Mouse (Mus musculus) erythroblast, embryonic 14.5 days (primary cell): ENCODE results near the gene Eif5. TPM values are rescaled to one million over a fixed set of nuclear protein-coding genes. Genes with fewer than 3 reads are reported as not detected.

ENCODE experiments used
- H3K27me3 ChIP-seq: 2 replicates; pipeline ENCODE4 v1.6.1; 2012; ENCODE audit warnings: inconsistent platforms; ENCODE audit not compliant: control insufficient read depth
- H3K36me3 ChIP-seq: 2 replicates; pipeline ENCODE4 v1.6.1; 2012; ENCODE audit warnings: mild to moderate bottlenecking, inconsistent platforms; ENCODE audit not compliant: control insufficient read depth
- H3K4me1 ChIP-seq: 2 replicates; pipeline ENCODE4 v1.6.1; 2012; ENCODE audit warnings: inconsistent platforms; ENCODE audit not compliant: control insufficient read depth
- H3K4me3 ChIP-seq: replicated peaks from 2 replicates; pipeline ENCODE3; 2012; ENCODE audit warnings: moderate library complexity, mild to moderate bottlenecking, inconsistent platforms
- H3K9me3 ChIP-seq: 2 replicates; pipeline ENCODE4 v1.6.1; 2012; ENCODE audit warnings: low read length, inconsistent platforms, mixed read lengths; ENCODE audit not compliant: control insufficient read depth
- GATA1 ChIP-seq: IDR thresholded peaks from 2 replicates; pipeline ENCODE4 v1.6.1; 2012; ENCODE audit warnings: low read length, inconsistent platforms, mixed read lengths
- TAL1 ChIP-seq: IDR thresholded peaks from 3 replicates; pipeline ENCODE4 v1.6.1; 2012; ENCODE audit warnings: low read length, inconsistent platforms, mixed read lengths
- polyA plus RNA-seq: library from polyadenylated mRNA; stranded (reverse); fragments of >175 nt; gene quantifications from 2 replicates; pipeline ENCODE4 v1.2.3, GENCODE M21; 2012

Eif5 gene
- 16.6 and 23.0 TPM in 2 replicates for polyA plus RNA-seq

DNA sequence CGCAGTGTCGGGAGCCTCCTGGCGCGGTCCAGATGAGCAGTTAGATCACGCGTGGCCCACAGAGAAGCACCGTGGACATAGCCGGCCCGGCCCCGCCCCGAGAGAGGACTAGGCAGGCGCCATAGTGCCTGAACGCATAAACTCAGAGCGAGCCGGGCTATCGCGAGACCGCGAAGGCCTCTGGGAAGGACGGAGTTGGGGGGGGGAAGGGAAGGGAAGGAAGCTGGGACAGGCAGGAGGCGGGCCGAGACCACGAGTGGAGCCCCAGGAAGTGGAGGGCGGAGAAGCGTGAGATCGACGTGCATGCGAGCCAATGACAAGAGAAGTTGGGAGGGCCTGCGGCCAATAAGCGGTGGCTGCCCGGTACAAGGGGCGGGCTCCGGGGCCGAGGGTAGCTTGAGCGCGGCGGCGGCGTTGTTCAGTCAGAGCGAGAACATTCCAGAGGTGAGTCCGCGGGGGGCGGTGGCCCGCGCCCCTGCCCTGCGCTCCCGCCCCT lies at the start of gene Eif5:
Eif5 (plus strand) TSS at position 221 of the 496 bp plus-strand sequence.
- H3K4me1 ChIP-seq = peaks cover 61% of the 10 kb centered on the region
- H3K9me3 ChIP-seq = peaks cover 2% of the 10 kb centered on the region; the same call in 1 of the 2 replicates
- H3K36me3 ChIP-seq = peaks cover 43% of the 10 kb centered on the region
- peaks cover 24% of the 10 kb centered on the region for H3K27me3 ChIP-seq
- no peak for TF ChIP-seq GATA1
- no peak for TF ChIP-seq TAL1
- peak within 1 kb of the TSS; percentile 74 for H3K4me3 ChIP-seq

DNA sequence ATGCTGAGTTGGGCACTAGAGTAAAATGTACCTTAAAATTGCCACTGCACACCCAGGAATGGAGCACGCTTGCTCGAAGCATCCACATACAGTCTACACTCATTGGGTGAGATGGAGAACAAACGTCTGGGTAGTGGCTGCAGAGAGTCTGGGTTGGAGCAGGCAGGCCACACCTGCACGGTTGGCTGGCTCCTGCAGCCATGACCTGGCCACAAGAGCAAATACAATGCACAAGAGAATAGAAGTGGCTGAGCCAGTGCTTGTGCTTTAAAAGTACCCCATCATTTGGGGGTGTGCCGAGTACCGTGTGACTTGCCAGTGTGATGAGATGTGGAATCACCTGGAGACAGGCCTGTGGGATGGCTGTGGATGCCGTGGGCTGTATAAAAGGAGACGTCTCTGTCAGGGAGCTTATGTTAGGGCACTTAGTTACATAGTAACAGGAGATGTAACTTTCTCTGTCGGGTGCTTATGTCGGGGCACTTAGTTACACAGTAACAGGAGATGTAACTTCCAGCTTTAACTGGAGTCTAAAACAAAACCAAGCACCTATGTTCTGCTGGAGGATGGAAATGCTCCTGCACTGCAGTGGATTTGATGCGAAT lies 48.5 kb upstream of the Eif5 start:
- H3K27me3 ChIP-seq = peaks cover 75% of the 10 kb centered on the region
- H3K4me1 ChIP-seq = no peaks in the 10 kb centered on the region; the same call in 1 of the 2 replicates
- no peak overlapping the region for H3K4me3 ChIP-seq
- TF ChIP-seq GATA1 (no peak), TAL1 (no peak)
- no peaks in the 10 kb centered on the region for H3K36me3 ChIP-seq
- H3K9me3 ChIP-seq = peaks cover 24% of the 10 kb centered on the region

DNA sequence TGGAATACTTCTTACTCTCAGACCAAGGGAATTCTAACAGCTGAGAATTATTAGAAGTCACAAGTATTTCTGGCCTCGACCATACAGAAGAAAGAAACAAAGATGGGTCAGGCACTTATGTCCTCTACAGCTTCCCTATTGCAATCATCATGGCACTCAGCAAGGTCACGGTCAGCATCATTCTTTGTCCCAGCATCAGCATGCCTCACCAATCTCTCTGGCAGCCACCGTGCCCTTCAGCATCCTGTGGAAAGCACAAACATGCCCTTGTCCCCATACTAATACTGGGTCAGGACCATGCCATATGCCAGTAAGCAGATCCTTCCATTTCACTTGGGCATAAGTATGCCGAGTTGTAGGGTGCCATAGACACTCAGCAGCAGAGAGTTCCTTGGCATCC lies 42.9 kb upstream of the Eif5 start:
- no peak overlapping the region for H3K4me3 ChIP-seq
- peaks cover 15% of the 10 kb centered on the region for H3K9me3 ChIP-seq
- no peaks in the 10 kb centered on the region for H3K36me3 ChIP-seq
- H3K27me3 ChIP-seq = peaks cover 46% of the 10 kb centered on the region
- H3K4me1 ChIP-seq = no peaks in the 10 kb centered on the region; the same call in 1 of the 2 replicates
- no peak for TF ChIP-seq TAL1
- TF ChIP-seq GATA1 = no peak

DNA sequence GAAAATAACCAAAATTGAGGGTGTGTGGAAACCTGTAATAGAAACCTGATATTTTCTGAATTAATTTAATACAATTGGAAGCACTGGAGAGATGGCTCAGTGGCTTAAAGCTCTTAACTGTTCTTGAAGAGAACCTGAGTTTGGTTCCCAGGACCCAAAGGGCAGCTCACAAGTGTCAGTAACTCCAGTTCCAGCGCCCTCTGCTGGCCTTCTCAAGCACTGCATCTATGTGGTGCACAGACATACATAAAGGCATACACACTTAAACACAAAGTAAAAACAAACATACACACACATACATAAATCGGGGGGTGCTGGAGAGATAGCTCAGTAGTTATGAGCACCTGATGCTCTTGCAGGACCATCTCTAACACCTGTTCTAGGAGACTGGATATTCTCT lies 40.7 kb upstream of the Eif5 start:
- peaks cover 11% of the 10 kb centered on the region for H3K9me3 ChIP-seq
- no peak for TF ChIP-seq TAL1
- TF ChIP-seq GATA1 = no peak
- no peak overlapping the region for H3K4me3 ChIP-seq
- H3K36me3 ChIP-seq = no peaks in the 10 kb centered on the region
- H3K4me1 ChIP-seq = no peaks in the 10 kb centered on the region; the same call in 1 of the 2 replicates
- H3K27me3 ChIP-seq = peaks cover 39% of the 10 kb centered on the region

DNA sequence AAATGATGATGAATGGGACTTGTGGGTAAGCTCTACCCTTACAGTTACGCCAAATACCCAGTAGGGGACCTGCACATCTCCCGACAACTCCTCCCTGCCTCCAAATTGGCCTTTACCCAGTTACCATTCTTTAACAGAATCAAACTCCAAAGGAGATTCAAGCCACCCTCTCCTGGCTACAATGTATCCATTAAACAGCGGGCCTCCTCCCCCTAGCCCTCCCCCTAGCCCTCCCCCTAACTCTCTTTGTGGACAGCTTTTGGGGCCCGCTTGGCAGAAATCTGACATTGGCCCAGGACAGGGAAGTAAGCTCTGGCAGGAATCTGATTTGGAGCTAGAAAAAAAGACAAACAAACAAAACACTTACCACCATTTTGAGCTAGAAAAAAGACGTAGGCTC lies 38.2 kb upstream of the Eif5 start:
- Histone ChIP-seq H3K4me3 (no peak overlapping the region), H3K27me3 (peaks cover 57% of the 10 kb centered on the region), H3K4me1 (peaks cover 6% of the 10 kb centered on the region), H3K9me3 (peaks cover 11% of the 10 kb centered on the region), H3K36me3 (no peaks in the 10 kb centered on the region)
- TF ChIP-seq TAL1 (no peak), GATA1 (no peak)

DNA sequence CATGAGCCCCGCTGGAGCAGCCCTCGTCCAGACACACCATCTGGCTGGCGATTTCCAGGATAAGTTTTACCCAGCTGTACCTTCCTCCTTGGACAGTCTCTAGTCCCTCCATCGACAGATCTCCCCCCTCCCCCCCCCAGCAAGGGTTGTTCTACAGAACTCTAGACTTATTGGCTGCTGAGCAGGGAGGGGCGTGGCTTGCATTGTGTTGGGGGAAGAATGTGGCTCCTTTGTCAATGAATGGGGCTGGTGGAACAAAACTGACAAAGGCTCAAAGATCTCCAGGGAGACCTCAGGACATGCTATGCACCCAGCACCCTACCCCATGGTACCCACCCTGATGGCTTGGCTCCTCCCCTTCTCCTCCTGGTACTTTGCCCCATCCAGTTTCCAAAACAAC lies 37.1 kb upstream of the Eif5 start:
- Histone ChIP-seq H3K36me3 (no peaks in the 10 kb centered on the region), H3K27me3 (peaks cover 55% of the 10 kb centered on the region), H3K4me1 (peaks cover 15% of the 10 kb centered on the region), H3K9me3 (peaks cover 11% of the 10 kb centered on the region), H3K4me3 (no peak overlapping the region)
- TF ChIP-seq GATA1 (no peak), TAL1 (no peak)

DNA sequence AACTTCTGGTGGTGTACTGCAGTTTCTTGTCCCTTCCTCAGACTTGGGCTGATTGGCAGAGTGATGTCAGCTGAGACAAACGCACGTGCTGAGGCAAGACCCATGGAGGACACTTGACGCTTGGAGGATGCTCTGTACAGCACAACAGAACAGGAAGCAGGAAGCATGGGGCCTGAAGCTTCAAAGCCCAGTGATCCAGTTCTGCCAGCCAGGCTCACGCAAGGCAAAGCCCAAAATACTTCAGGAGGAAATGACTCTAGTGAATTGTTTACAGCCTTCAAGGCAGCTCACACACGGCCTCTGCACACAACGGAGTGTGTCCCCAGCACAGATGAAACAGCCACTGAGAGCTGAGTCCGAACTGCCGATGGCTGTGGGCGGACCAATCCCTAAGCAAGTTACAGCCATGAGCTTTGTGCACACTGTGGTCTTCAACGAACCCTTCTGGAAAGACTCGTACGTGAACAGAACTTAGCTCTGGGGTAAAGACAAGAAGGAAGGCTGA lies 34.7 kb upstream of the Eif5 start:
- no peaks in the 10 kb centered on the region for H3K36me3 ChIP-seq
- H3K27me3 ChIP-seq = peaks cover 49% of the 10 kb centered on the region
- H3K9me3 ChIP-seq = peaks cover 9% of the 10 kb centered on the region
- H3K4me1 ChIP-seq = peaks cover 26% of the 10 kb centered on the region
- no peak overlapping the region for H3K4me3 ChIP-seq
- TF ChIP-seq TAL1 (no peak), GATA1 (no peak)

DNA sequence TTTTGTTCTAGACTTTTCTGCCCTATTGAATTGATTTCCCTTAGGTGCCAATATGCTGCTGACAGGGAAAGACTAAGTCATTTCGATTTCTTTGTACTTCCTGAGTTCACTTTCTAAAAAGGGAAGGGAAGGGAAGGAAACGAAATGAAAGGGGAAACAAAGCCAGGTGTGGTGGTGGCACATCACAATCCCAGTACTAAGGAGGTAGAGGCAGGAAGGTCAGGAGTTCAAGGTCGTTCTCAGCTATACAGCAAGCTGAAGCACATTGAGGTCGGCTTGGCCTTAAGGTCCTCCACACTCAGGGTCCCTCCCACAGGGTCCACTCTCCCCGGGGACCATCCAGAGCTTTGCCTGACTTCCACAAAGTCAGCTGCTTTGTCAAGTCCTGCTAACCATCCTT lies 34.2 kb upstream of the Eif5 start:
- H3K4me3 ChIP-seq = no peak overlapping the region
- H3K36me3 ChIP-seq = no peaks in the 10 kb centered on the region
- H3K27me3 ChIP-seq = peaks cover 47% of the 10 kb centered on the region
- no peak for TF ChIP-seq TAL1
- TF ChIP-seq GATA1 = no peak
- peaks cover 29% of the 10 kb centered on the region for H3K4me1 ChIP-seq
- H3K9me3 ChIP-seq = peaks cover 9% of the 10 kb centered on the region

DNA sequence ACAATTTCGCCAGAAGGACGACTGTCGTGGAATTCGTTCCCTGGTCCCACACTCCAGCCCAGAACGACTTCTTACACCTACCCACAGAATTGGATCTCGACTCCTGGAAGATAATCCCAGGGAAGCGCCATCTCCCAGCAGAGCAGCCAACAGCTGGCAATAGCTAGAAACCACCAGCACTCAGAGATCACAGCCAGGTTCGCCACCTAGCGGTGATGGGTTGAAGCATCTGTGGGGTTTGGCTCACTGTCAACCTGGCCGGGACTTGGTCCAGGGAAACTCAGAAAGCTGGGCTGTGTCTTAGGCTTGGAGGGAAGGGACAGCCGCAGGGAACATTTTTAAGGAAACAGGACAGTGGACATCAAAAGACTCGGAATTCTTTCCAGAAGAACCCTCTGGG lies 32.9 kb upstream of the Eif5 start:
- H3K36me3 ChIP-seq = no peaks in the 10 kb centered on the region
- peaks cover 9% of the 10 kb centered on the region for H3K9me3 ChIP-seq
- TF ChIP-seq GATA1 = no peak
- peaks cover 38% of the 10 kb centered on the region for H3K4me1 ChIP-seq
- peaks cover 40% of the 10 kb centered on the region for H3K27me3 ChIP-seq
- H3K4me3 ChIP-seq = no peak overlapping the region

DNA sequence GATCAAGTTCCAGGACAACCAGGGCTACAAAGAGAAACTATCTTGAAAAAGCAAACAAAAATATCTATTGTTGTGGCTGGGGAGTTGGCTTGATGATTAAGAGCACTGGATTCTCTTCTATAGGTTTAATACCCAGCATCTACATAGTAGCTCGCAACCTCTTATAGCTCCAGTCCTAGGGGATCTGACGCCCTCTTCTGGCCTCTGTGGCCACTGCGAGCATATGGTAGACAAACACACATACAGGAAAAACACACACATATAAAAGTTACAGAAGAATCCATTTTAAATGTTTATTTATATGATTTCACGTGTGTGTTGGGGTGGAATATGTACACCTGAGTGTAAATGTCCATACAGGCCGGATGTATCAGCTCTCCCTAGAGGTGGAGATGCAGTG lies 30.8 kb upstream of the Eif5 start:
- H3K36me3 ChIP-seq = no peaks in the 10 kb centered on the region
- peaks cover 9% of the 10 kb centered on the region for H3K9me3 ChIP-seq
- H3K27me3 ChIP-seq = peaks cover 31% of the 10 kb centered on the region
- TF ChIP-seq GATA1 (no peak), TAL1 (no peak)
- peaks cover 38% of the 10 kb centered on the region for H3K4me1 ChIP-seq
- peak overlapping the region; percentile 3 for H3K4me3 ChIP-seq
